Mouse (Mus musculus) forebrain, embryonic 16.5 days (tissue): ENCODE results near the gene Mitd1. TPM values are rescaled to one million over a fixed set of nuclear protein-coding genes. Genes with fewer than 3 reads are reported as not detected.

Source experiments
- ATAC-seq: fragments of 200-750 bp; cut with Nextera tagmentation; 2 replicates; pipeline ENCODE4 v1.8.0; 2017; ENCODE audit warnings: mild to moderate bottlenecking, moderate library complexity
- H3K27ac ChIP-seq: fragments of 300-500 bp; sonication (generic); 2 replicates; pipeline ENCODE4 v1.5.1; 2014; ENCODE audit warnings: low read length, control low read depth
- H3K27me3 ChIP-seq: fragments of 300-500 bp; sonication (generic); replicated peaks from 2 replicates; pipeline ENCODE4 v1.6.1; 2014; ENCODE audit warnings: low read length; ENCODE audit not compliant: control insufficient read depth, insufficient read depth
- H3K36me3 ChIP-seq: fragments of 300-500 bp; sonication (generic); 2 replicates; pipeline ENCODE4 v1.6.1; 2014; ENCODE audit not compliant: control insufficient read depth, insufficient read depth
- H3K4me1 ChIP-seq: fragments of 300-500 bp; sonication (generic); replicated peaks from 2 replicates; pipeline ENCODE4 v1.6.1; 2014; ENCODE audit warnings: low read length; ENCODE audit not compliant: control insufficient read depth, insufficient read depth
- H3K4me2 ChIP-seq: fragments of 300-500 bp; sonication (generic); 2 replicates; pipeline ENCODE4 v1.6.1; 2014; ENCODE audit warnings: mild to moderate bottlenecking, low read length, control low read depth
- H3K4me3 ChIP-seq: fragments of 300-500 bp; sonication (generic); replicated peaks from 2 replicates; pipeline ENCODE4 v1.5.1; 2014; ENCODE audit warnings: mild to moderate bottlenecking, low read length, control low read depth
- H3K9ac ChIP-seq: fragments of 300-500 bp; sonication (generic); replicated peaks from 2 replicates; pipeline ENCODE4 v1.6.1; 2014; ENCODE audit warnings: low read depth, low read length, control low read depth
- H3K9me3 ChIP-seq: fragments of 300-500 bp; sonication (generic); 2 replicates; pipeline ENCODE4 v1.6.1; 2016; ENCODE audit warnings: low read length; ENCODE audit not compliant: control insufficient read depth
- WGBS: fragments of 180-500 bp; shearing (Covaris S2); extraction: QIAGEN DNeasy Blood & Tissue Kit; methylation state at CpG from one replicate; pipeline ENCODE4 v1.1.7; 2014; 5-methylcytosine and 5-hydroxymethylcytosine counted together
- polyA plus RNA-seq: library from polyadenylated mRNA; unstranded; fragments of >200 nt; fragmentation: Nextera tagmentation; extraction: Ambion mirVana; gene quantifications from 2 replicates; pipeline ENCODE4 v1.2.1, GENCODE M21; 2015

Gene Mitd1
- polyA plus RNA-seq, 1 experiment from 2014 or later: 19.0 TPM

GRCm38 (mm10) chr1:37872131-37873067 lies 17.8 kb downstream of the Mitd1 start:
- H3K9me3 ChIP-seq: peaks cover 6% of the 10 kb centered on the region; the same call in 1 of the 2 replicates
- H3K27ac ChIP-seq: peak overlapping the region; percentile 67
- H3K27me3 ChIP-seq: 0 out of 2 replicates have a peak, but pooled peaks cover 3% of the 10 kb centered on the region
- peak overlapping the region; percentile 56 for H3K9ac ChIP-seq
- H3K4me3 ChIP-seq: peak overlapping the region; percentile 57
- H3K4me2 ChIP-seq: peak overlapping the region; percentile 69
- peaks cover 9% of the 10 kb centered on the region for H3K36me3 ChIP-seq
- peaks cover 11% of the 10 kb centered on the region for H3K4me1 ChIP-seq
- ATAC-seq: peak; percentile 96
- WGBS: 6% methylated on average over 33 of the region's 33 CpGs

GRCm38 (mm10) chr1:37871704-37872103 lies 18.5 kb downstream of the Mitd1 start, which contains the start of gene Lipt1:
TSS of gene Lipt1 (plus strand) at chr1:37871738.
- peak within 1 kb of the TSS; percentile 57 for H3K4me3 ChIP-seq
- peaks cover 11% of the 10 kb centered on the region for H3K4me1 ChIP-seq
- 0 out of 2 replicates have a peak, but pooled peaks cover 3% of the 10 kb centered on the region for H3K27me3 ChIP-seq
- peak within 1 kb of the TSS; percentile 56 for H3K9ac ChIP-seq
- 4% methylated on average over 7 of the region's 7 CpGs for WGBS
- peak; percentile 51 for ATAC-seq
- H3K4me2 ChIP-seq: peak within 1 kb of the TSS; percentile 69
- H3K36me3 ChIP-seq: peaks cover 9% of the 10 kb centered on the region
- peak within 1 kb of the TSS; percentile 67 for H3K27ac ChIP-seq
- H3K9me3 ChIP-seq: peaks cover 6% of the 10 kb centered on the region; the same call in 1 of the 2 replicates

GRCm38 (mm10) chr1:37869362-37869761 lies 20.8 kb downstream of the Mitd1 start:
- H3K27ac ChIP-seq: no peak overlapping the region
- no peaks in the 10 kb centered on the region for H3K36me3 ChIP-seq
- ATAC-seq: no peak
- peaks cover 18% of the 10 kb centered on the region for H3K4me1 ChIP-seq
- H3K27me3 ChIP-seq: 0 out of 2 replicates have a peak, but pooled peaks cover 3% of the 10 kb centered on the region
- 50% methylated on average over 2 of the region's 2 CpGs for WGBS
- no peak overlapping the region for H3K4me3 ChIP-seq
- H3K9me3 ChIP-seq: no peaks in the 10 kb centered on the region
- no peak overlapping the region for H3K9ac ChIP-seq
- no peak overlapping the region for H3K4me2 ChIP-seq

GRCm38 (mm10) chr1:37868640-37869039 lies 21.6 kb downstream of the Mitd1 start:
- H3K27ac ChIP-seq: no peak overlapping the region
- no peak overlapping the region for H3K4me3 ChIP-seq
- 59% methylated on average over 10 of the region's 10 CpGs for WGBS
- H3K4me2 ChIP-seq: no peak overlapping the region
- peaks cover 18% of the 10 kb centered on the region for H3K4me1 ChIP-seq
- no peak overlapping the region for H3K9ac ChIP-seq
- no peaks in the 10 kb centered on the region for H3K36me3 ChIP-seq
- no peaks in the 10 kb centered on the region for H3K9me3 ChIP-seq
- ATAC-seq: no peak
- H3K27me3 ChIP-seq: 0 out of 2 replicates have a peak, but pooled peaks cover 3% of the 10 kb centered on the region

- no peak overlapping the region for H3K4me2 ChIP-seq
- no peak overlapping the region for H3K27ac ChIP-seq
- H3K4me1 ChIP-seq: peaks cover 15% of the 10 kb centered on the region
- no peak overlapping the region for H3K9ac ChIP-seq
- H3K27me3 ChIP-seq: 0 out of 2 replicates have a peak, but pooled peaks cover 3% of the 10 kb centered on the region
- H3K36me3 ChIP-seq: no peaks in the 10 kb centered on the region
- no peak overlapping the region for H3K4me3 ChIP-seq
- H3K9me3 ChIP-seq: no peaks in the 10 kb centered on the region
- ATAC-seq: no peak
- 70% methylated on average over 10 of the region's 10 CpGs for WGBS
Measured at GRCm38 (mm10) chr1:37867684-37868322, 22.4 kb downstream of the Mitd1 start.

GRCm38 (mm10) chr1:37867056-37867455 lies 23.2 kb downstream of the Mitd1 start:
- Histone ChIP-seq H3K27ac (no peak overlapping the region), H3K27me3 (0 out of 2 replicates have a peak, but pooled peaks cover 3% of the 10 kb centered on the region), H3K4me3 (no peak overlapping the region), H3K4me2 (no peak overlapping the region), H3K9me3 (no peaks in the 10 kb centered on the region), H3K36me3 (no peaks in the 10 kb centered on the region), H3K9ac (no peak overlapping the region), H3K4me1 (peaks cover 11% of the 10 kb centered on the region)
- no peak for ATAC-seq
- 84% methylated on average over 1 of the region's 1 CpGs for WGBS

DNA sequence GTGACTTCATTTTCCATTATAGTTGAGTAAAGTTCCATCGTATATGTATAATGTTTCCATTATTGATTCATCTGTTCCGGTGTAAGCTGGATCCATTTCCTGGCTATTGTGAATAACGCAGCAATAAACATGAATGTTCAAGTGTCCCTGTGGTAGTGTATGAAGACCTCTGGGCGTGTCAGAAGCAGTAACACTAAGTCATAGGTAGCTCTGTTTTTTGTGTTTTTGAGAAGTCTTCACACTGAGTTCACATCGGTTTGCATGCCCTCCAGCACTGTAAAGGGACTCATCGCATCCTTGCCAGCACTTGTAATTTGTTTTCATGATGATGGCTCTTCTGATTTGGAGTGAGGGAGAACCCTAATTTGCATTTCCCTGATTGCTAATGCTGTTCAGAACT lies 23.9 kb downstream of the Mitd1 start, which contains the start of gene Tsga10:
Gene Tsga10 (minus strand): TSS at position 144 of the 400 bp plus-strand sequence.
- H3K4me1 ChIP-seq: peaks cover 7% of the 10 kb centered on the region
- 0 out of 2 replicates have a peak, but pooled peaks cover 3% of the 10 kb centered on the region for H3K27me3 ChIP-seq
- peak within 1 kb of the TSS; percentile 74 for H3K27ac ChIP-seq
- no peaks in the 10 kb centered on the region for H3K36me3 ChIP-seq
- H3K4me3 ChIP-seq: peak within 1 kb of the TSS; percentile 59
- no peak for ATAC-seq
- H3K4me2 ChIP-seq: peak within 1 kb of the TSS; percentile 85
- peak within 1 kb of the TSS; percentile 59 for H3K9ac ChIP-seq
- H3K9me3 ChIP-seq: no peaks in the 10 kb centered on the region
- 84% methylated on average over 6 of the region's 6 CpGs for WGBS

- peak overlapping the region; percentile 74 for H3K27ac ChIP-seq
- peak overlapping the region; percentile 59 for H3K4me3 ChIP-seq
- WGBS: 9% methylated on average over 23 of the region's 23 CpGs
- H3K9me3 ChIP-seq: no peaks in the 10 kb centered on the region
- ATAC-seq: no peak
- peaks cover 7% of the 10 kb centered on the region for H3K4me1 ChIP-seq
- no peaks in the 10 kb centered on the region for H3K36me3 ChIP-seq
- H3K4me2 ChIP-seq: peak overlapping the region; percentile 85
- peak overlapping the region; percentile 59 for H3K9ac ChIP-seq
- 0 out of 2 replicates have a peak, but pooled peaks cover 3% of the 10 kb centered on the region for H3K27me3 ChIP-seq
Measured at GRCm38 (mm10) chr1:37865401-37866215, 24.6 kb downstream of the Mitd1 start.
